Mouse (Mus musculus) intestine, postnatal 0 days (tissue): ENCODE results near the gene Pros1. TPM values are rescaled to one million over a fixed set of nuclear protein-coding genes. Genes with fewer than 3 reads are reported as not detected.

Experiments used
- ATAC-seq: fragments of 200-750 bp; cut with Nextera tagmentation; 2 replicates; pipeline ENCODE4 v1.8.0; 2017; ENCODE audit warnings: mild to moderate bottlenecking, moderate TSS enrichment, moderate library complexity
- H3K27ac ChIP-seq: fragments of 300-500 bp; sonication (generic); 2 replicates; pipeline ENCODE4 v1.5.1; 2014; ENCODE audit warnings: mild to moderate bottlenecking, low read depth, low read length, moderate library complexity
- H3K27me3 ChIP-seq: fragments of 300-500 bp; sonication (generic); replicated peaks from 2 replicates; pipeline ENCODE4 v1.6.1; 2014; ENCODE audit warnings: low read length, mixed read lengths; ENCODE audit not compliant: control insufficient read depth, insufficient read depth
- H3K36me3 ChIP-seq: fragments of 300-500 bp; sonication (generic); 2 replicates; pipeline ENCODE4 v1.6.1; 2014; ENCODE audit warnings: mild to moderate bottlenecking, moderate library complexity; ENCODE audit not compliant: control insufficient read depth, insufficient read depth
- H3K4me1 ChIP-seq: fragments of 300-500 bp; sonication (generic); replicated peaks from 2 replicates; pipeline ENCODE4 v1.6.1; 2014; ENCODE audit warnings: antibody characterized with exemption, low read length, mixed read lengths; ENCODE audit not compliant: control insufficient read depth, insufficient read depth
- H3K4me2 ChIP-seq: fragments of 300-500 bp; sonication (generic); replicated peaks from 2 replicates; pipeline ENCODE4 v1.6.1; 2014; ENCODE audit warnings: low read depth, mild to moderate bottlenecking, moderate library complexity
- H3K4me3 ChIP-seq: fragments of 300-500 bp; sonication (generic); 2 replicates; pipeline ENCODE4 v1.5.1; 2014; ENCODE audit warnings: low read depth, low read length
- H3K9ac ChIP-seq: fragments of 300-500 bp; sonication (generic); 2 replicates; pipeline ENCODE4 v1.6.1; 2014; ENCODE audit warnings: mild to moderate bottlenecking, low read depth, low read length
- H3K9me3 ChIP-seq: fragments of 300-500 bp; sonication (generic); 2 replicates; pipeline ENCODE4 v1.6.1; 2016; ENCODE audit warnings: mixed run types; ENCODE audit not compliant: control insufficient read depth
- CTCF ChIP-seq: sonication (generic); IDR thresholded peaks from 2 replicates; pipeline ENCODE4 v1.5.1; 2016; ENCODE audit warnings: low read depth, mild to moderate bottlenecking, control low read depth, antibody characterized with exemption, moderate library complexity
- WGBS: fragments of 180-500 bp; shearing (Covaris S2); extraction: QIAGEN DNeasy Blood & Tissue Kit; methylation state at CpG from one replicate; pipeline ENCODE4 v1.1.7; 2014; 5-methylcytosine and 5-hydroxymethylcytosine counted together
- polyA plus RNA-seq: library from polyadenylated mRNA; unstranded; fragments of >200 nt; fragmentation: Nextera tagmentation; extraction: Ambion mirVana; gene quantifications from 2 replicates; pipeline ENCODE4 v1.2.1, GENCODE M21; 2015

Pros1 gene
- polyA plus RNA-seq, 1 experiment from 2014 or later = 31.6 TPM

- WGBS = 86% methylated on average over 1 of the region's 1 CpGs
- no peak overlapping the region for H3K9ac ChIP-seq
- no peak overlapping the region for H3K27ac ChIP-seq
- ATAC-seq = no peak
- H3K9me3 ChIP-seq = no peaks in the 10 kb centered on the region
- H3K4me2 ChIP-seq = no peak overlapping the region
- H3K4me3 ChIP-seq = no peak overlapping the region
- peak; percentile 59 for TF ChIP-seq CTCF
- H3K27me3 ChIP-seq = no peaks in the 10 kb centered on the region
- 0 out of 2 replicates have a peak, but pooled peaks cover 2% of the 10 kb centered on the region for H3K4me1 ChIP-seq
- no peaks in the 10 kb centered on the region for H3K36me3 ChIP-seq
Observed at GRCm38 (mm10) chr16:62858018-62858417, 3.9 kb downstream of the Pros1 start.

- TF ChIP-seq CTCF = no peak
- H3K27me3 ChIP-seq = no peaks in the 10 kb centered on the region
- H3K36me3 ChIP-seq = no peaks in the 10 kb centered on the region
- no peak overlapping the region for H3K9ac ChIP-seq
- H3K27ac ChIP-seq = no peak overlapping the region
- no peak overlapping the region for H3K4me2 ChIP-seq
- 77% methylated on average over 1 of the region's 1 CpGs for WGBS
- no peak for ATAC-seq
- H3K9me3 ChIP-seq = no peaks in the 10 kb centered on the region
- H3K4me3 ChIP-seq = no peak overlapping the region
- H3K4me1 ChIP-seq = no peaks in the 10 kb centered on the region
Observed at GRCm38 (mm10) chr16:62860140-62860539, 6.0 kb downstream of the Pros1 start.

DNA sequence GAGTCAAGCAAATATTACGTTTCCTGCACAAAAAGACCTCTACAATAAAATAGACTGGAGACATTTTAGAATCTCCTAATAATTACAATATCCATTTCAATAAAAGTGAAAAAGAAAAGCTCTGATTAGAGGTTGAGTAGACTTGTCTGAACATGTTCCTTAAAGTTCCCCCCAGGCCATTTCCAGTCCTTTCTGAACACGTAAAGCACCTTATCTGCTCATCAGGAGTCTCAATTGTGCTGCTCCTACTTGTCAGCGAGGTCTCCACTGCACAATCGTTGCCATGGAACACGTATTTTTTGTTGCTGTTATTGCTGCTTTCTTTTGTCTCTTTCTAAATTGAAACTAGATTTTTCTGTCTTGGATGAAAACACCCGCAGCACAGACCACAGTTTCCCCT lies 7.3 kb downstream of the Pros1 start:
- TF ChIP-seq CTCF = no peak
- 75% methylated on average over 6 of the region's 6 CpGs for WGBS
- no peaks in the 10 kb centered on the region for H3K27me3 ChIP-seq
- H3K4me3 ChIP-seq = no peak overlapping the region
- H3K9ac ChIP-seq = no peak overlapping the region
- no peak for ATAC-seq
- no peaks in the 10 kb centered on the region for H3K4me1 ChIP-seq
- no peaks in the 10 kb centered on the region for H3K9me3 ChIP-seq
- no peak overlapping the region for H3K27ac ChIP-seq
- H3K4me2 ChIP-seq = no peak overlapping the region
- no peaks in the 10 kb centered on the region for H3K36me3 ChIP-seq

GRCm38 (mm10) chr16:62872688-62873117 lies 18.6 kb downstream of the Pros1 start:
- no peak for TF ChIP-seq CTCF
- Histone ChIP-seq H3K4me2 (no peak overlapping the region), H3K27me3 (no peaks in the 10 kb centered on the region), H3K9me3 (no peaks in the 10 kb centered on the region), H3K4me1 (no peaks in the 10 kb centered on the region), H3K9ac (no peak overlapping the region), H3K27ac (no peak overlapping the region), H3K36me3 (no peaks in the 10 kb centered on the region), H3K4me3 (no peak overlapping the region)
- ATAC-seq = no peak
- 68% methylated on average over 5 of the region's 5 CpGs for WGBS

GRCm38 (mm10) chr16:62873180-62873579 lies 19.1 kb downstream of the Pros1 start:
- TF ChIP-seq CTCF = no peak

DNA sequence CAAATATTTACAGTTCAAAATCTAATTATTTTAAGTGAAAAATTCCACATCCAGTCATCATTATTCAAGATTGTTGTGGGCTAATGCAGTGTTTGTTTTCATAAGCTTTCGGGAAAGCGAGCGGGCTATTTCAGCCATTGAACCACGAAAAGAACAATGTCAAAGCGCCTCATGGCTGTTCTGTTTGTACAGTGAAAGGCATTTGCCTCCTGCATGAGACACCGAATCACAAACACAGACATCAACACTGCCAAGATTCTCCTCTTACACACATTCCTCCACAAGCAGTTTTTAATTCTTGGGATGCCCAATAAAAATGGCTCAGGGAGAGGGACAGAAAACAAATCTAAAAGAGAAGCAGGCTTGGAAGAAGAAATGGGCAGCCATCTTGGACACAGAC lies 20.0 kb downstream of the Pros1 start:
- no peaks in the 10 kb centered on the region for H3K9me3 ChIP-seq
- no peaks in the 10 kb centered on the region for H3K4me1 ChIP-seq
- H3K27me3 ChIP-seq = no peaks in the 10 kb centered on the region
- no peak overlapping the region for H3K4me3 ChIP-seq
- H3K36me3 ChIP-seq = no peaks in the 10 kb centered on the region
- no peak overlapping the region for H3K9ac ChIP-seq
- 78% methylated on average over 6 of the region's 6 CpGs for whole genome bisulfite sequencing
- no peak overlapping the region for H3K4me2 ChIP-seq
- TF ChIP-seq CTCF = no peak
- ATAC-seq = no peak
- H3K27ac ChIP-seq = no peak overlapping the region

More at GRCm38 (mm10) chr16:62873180-62873579, 19.1 kb downstream of the Pros1 start:
- Histone ChIP-seq H3K27me3 (no peaks in the 10 kb centered on the region), H3K36me3 (no peaks in the 10 kb centered on the region), H3K9ac (no peak overlapping the region), H3K27ac (no peak overlapping the region), H3K4me2 (no peak overlapping the region), H3K9me3 (no peaks in the 10 kb centered on the region), H3K4me3 (no peak overlapping the region), H3K4me1 (no peaks in the 10 kb centered on the region)
- no peak for ATAC-seq
- WGBS = 53% methylated on average over 4 of the region's 4 CpGs

- Histone ChIP-seq H3K27ac (no peak overlapping the region), H3K4me3 (no peak overlapping the region), H3K36me3 (no peaks in the 10 kb centered on the region), H3K9me3 (no peaks in the 10 kb centered on the region), H3K4me2 (no peak overlapping the region), H3K9ac (no peak overlapping the region), H3K27me3 (no peaks in the 10 kb centered on the region), H3K4me1 (no peaks in the 10 kb centered on the region)
- 81% methylated on average over 3 of the region's 3 CpGs for WGBS
- no peak for TF ChIP-seq CTCF
- no peak for ATAC-seq
Observed at GRCm38 (mm10) chr16:62895824-62896223, 41.7 kb downstream of the Pros1 start.
